Mouse (Mus musculus): ENCODE data around the gene 9530077C05Rik.
A peak's percentile ranks its signal among the peaks of the same experiment; 100 is the strongest.

The 9530077C05Rik gene

DNA sequence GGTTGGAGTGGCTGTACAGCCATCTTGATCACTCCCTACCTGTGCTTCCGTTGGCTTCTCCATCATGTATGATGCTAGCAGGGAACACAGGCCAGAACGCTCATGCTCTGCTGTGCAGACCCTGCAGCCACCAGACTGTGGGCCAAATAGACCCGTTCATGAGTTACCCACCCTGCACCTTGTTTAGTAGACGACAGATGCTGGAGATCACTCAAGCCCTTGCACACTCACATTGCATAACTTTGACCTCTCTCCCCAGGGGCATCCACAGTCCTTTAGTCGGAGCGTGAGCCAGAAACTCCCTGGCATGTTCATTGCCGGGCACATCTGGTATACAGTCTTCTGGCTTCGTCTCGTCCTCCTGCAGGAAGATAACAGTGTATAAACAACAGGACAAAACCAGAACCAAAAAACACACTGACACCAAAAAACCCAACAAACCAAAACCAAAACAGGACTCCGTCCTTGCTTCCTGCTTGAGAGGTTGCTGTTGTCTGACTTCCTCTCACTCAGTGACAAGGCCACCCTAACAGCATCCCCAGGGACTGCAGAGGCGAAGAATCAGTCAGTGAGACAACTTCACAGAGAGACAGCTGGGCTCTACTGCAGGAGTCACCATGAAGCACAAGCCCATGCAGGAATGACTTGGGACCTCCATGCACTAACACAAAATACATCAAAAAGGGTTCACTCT lies 46.0 kb downstream of the 9530077C05Rik start:
- DNase-seq (ENCODE audit: low spot score in 2 of 2) = no peak

DNA sequence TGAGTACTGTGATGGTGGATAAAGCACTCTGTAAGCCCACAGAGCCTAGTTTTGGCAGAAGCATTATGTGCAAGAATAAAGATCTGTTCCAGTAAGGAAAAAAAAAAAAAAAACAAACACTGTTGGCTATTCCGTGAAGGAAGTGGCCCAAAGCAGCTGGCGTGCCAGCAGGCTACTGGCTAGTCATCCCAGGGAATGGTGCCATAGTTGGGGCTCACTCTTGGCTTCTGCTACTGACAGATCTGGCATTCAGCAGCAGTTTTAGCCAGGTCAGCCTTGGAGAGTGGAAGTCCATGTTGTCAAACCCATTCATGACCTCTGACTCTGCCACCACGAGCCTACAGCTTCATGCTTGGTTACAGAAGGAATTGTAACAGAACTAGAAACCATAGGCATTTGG lies 50.6 kb downstream of the 9530077C05Rik start:
- no peak for DNase-seq (ENCODE audit: low spot score in 2 of 2)

- DNase-seq (ENCODE audit: low spot score in 2 of 2) = no peak
Measured at GRCm38 (mm10) chr9:22466212-22466611, 54.9 kb downstream of the 9530077C05Rik start.

DNA sequence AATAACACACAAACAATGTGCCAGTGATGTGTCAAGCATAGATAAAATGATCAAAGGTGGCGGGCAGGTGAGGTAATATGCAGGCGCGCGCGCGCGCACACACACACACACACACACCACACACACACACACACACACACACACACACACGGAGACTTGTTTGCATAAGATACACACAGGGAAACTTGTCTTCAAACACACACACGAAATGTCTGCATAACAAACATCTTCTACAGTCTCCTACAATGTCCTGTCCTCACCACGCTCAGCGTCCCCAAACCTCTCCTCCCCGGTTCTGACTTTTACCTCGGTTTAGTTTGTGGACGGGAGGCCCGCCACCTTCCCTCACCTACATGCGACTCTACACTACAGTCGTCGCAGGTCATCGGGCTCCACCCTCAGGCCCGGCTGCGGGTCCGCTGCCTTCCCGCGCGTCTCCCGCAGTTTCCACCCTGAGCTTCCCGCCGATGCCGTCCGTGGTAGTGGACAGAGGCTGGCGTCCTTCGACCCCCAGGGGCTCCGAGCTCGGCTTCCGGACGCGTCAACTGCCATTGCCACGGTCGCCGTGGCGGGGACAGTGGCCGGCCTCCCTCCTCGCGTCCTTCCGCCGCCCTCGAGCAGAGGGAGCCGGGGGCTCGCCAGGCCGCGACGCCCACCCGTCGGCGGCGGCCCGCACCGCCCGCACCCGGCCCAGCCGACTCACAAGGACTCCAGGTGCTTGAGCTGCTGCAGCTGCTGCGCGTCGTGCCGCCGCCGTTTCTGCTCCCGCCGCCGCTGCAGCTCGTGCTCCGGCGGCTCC lies 56.3 kb downstream of the 9530077C05Rik start:
- peak in 1 of 2 experiments; percentile 51 for DNase-seq (ENCODE audit: low spot score in 2 of 2)

GRCm38 (mm10) chr9:22468170-22468898 lies 57.0 kb downstream of the 9530077C05Rik start:
- no peak for DNase-seq (ENCODE audit: low spot score in 2 of 2)

GRCm38 (mm10) chr9:22468899-22469259 lies 57.6 kb downstream of the 9530077C05Rik start:
- no peak for DNase-seq (ENCODE audit: low spot score in 2 of 2)

- DNase-seq (ENCODE audit: low spot score in 2 of 2) = no peak
Measured at GRCm38 (mm10) chr9:22469643-22470042, 58.3 kb downstream of the 9530077C05Rik start, which contains the start of gene Rp9. Gene Rp9 (minus strand): TSS chr9:22469743.

DNA sequence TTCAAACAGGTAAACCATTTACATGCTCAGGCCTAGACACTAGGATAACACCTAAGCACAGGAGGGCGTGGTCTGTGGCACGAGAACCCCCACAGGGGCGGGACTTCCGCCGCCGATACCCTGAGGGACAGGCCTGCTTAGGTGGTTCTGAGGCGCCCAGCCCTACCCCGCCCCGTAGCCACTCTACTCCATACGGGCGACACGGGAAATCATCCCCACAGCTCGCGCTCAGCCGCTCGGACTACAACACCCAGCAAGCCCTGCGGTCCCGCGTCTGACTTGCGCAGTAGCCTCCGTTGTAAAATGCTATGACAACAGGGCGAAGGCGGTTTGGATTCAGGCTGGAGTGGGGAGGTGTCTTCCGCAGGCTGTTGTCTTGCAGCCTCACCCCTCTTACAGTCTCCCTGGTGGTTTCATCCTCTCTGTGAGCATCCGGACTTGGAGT lies 64.1 kb downstream of the 9530077C05Rik start, which contains the start of gene Bbs9:
Gene Bbs9, plus strand, starts transcription at position 292 of the 445 bp plus-strand sequence.
- peak; percentile 95 to 97 for DNase-seq (ENCODE audit: low spot score in 2 of 2)

DNA sequence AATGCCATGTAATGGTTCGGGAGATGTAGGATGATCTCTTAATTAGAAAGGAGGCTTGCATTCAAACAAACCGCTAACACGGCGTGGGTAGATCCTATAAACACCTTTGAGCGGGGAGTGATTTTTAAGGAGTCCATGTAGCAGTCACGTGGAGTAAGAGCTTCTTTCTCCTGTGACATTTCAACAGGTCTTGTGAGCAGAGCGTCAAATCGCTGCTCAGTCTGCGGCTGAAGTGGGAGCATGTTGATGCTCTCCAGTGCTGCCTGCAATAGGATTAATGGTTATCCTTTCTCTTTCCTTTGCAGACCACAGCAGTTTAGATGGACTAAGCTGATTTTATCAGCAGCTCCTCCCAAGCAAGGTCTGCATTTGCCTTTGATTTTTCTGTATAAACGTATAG lies 65.0 kb downstream of the 9530077C05Rik start:
- DNase-seq (ENCODE audit: low spot score in 2 of 2) = peak in 1 of 2 experiments; percentile 30

DNA sequence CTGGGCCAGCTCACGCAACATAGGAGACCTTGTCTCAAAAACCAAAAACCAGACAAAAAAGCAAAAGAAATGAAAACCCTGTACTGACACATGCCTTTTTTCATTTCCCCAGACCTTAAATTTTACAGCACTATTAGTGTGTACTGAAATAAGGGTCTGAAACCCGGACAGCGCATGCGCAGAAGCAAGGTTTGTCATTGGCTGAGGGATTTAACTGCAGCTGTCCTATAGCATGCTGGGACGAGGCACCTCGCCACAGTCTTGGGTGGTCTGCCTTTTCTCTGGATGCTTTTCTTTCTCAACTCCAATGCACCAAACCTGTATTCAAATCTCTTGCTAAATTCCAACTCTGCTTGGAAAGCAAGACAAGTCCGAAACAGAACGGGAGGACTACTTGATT lies 67.6 kb downstream of the 9530077C05Rik start:
- no peak for DNase-seq (ENCODE audit: low spot score in 2 of 2)

- peak; percentile 28 to 38 for DNase-seq (ENCODE audit: low spot score in 2 of 2)
Measured at GRCm38 (mm10) chr9:22483866-22484561, 72.7 kb downstream of the 9530077C05Rik start.

DNA sequence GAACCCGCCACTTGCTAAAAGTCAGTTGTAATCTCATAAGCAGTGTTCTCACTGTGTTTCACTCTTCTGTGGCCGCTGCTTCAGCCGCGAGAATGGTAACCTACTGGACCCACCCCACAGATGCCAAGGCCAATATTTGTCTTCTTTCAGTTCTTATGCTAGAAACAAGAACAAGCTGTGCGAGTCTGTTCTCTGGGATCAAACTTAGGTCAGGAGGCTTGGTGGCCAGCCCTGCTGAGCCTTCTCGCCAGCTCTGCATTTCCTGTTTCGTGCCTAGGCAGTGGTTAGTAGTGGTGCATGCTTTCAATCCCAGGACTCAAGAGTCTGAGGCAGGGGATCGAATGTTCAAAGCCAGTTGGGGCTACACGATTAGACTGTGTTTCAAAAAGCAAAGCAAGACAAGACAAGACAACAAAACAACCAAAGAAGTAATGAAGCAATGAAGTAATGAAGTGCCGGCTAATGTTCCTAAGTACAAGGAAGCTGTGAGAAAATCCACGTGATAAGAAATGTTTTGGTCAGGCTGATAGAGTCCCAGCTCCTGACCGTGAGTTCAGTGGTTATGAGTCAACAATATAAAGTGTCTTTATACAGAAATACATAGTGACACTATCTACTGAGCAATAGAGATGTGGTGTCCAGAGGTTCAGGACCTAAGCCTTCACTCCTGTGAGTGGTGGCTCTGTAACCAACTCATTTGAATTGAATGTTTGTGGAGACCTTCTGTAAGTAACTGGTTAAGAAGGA lies 73.4 kb downstream of the 9530077C05Rik start:
- no peak for DNase-seq (ENCODE audit: low spot score in 2 of 2)

DNA sequence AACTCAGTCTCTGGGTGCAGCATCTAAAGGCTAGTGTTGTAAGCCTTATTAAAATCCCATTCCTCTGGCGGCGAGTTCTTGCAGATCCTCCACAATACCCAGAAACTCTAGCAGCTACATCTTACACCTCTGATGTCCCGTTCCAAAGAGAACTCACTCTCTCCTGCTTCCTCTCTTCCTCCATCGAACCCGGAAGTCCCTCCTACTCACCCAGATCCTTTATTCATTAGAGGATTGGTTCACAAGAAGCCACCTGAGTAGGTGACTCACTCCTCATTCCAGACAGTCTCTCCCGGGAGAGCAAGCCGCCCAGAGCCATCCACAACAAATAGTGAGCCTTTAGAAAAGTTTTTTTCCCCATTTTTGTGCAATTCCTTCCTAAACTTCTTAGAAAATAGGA lies 74.9 kb downstream of the 9530077C05Rik start:
- no peak for DNase-seq (ENCODE audit: low spot score in 2 of 2)

DNA sequence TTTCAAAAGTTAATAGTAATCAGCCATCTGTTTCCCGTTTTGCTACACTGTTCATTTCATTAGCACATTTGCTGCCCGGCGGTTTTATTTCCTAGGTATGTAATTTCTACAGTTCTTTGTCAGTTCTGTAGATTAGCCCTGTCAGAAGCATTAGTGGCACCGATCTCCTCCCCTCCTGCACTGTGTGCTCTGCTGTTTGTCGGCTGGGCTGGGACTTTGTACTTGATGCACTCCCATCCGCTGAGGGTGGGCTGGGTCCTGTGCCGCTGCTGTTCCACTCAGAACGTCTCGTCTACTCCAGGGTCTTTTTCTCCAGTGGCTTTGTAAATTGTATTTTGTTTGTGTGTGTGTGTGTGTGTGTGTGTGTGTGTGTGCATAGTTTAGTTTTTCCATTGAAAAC lies 77.7 kb downstream of the 9530077C05Rik start:
- DNase-seq (ENCODE audit: low spot score in 2 of 2) = no peak

All from frontal cortex, postnatal 36 days (tissue).